Mouse (Mus musculus) adipose tissue, adult 10 weeks (tissue): ENCODE results near the gene Galnt10. TPM values are rescaled to one million over a fixed set of nuclear protein-coding genes. Genes with fewer than 3 reads are reported as not detected.

Experiments used
- polyA plus RNA-seq: library from polyadenylated mRNA; stranded (reverse); fragments of 350-450 nt; fragmentation: Illumina TruSeq; extraction: RNeasy Lipid Tissue Mini Kit (QIAGEN cat#74804); gene quantifications from one replicate; pipeline ENCODE4 v1.2.3, GENCODE M21; 2014; ENCODE audit warnings: low read depth, low replicate concordance

Galnt10 gene
- polyA plus RNA-seq, result 33.7 TPM

GRCm38 (mm10) chr11:57645018-57645559 is at the start of gene Galnt10:
TSS of gene Galnt10 (plus strand) at chr11:57645442.

GRCm38 (mm10) chr11:57800971-57801765 is 155.9 kb downstream of the Galnt10 start, which contains the start of gene Sap30l:
TSS of gene Sap30l (plus strand) at chr11:57801637.

GRCm38 (mm10) chr11:57832552-57833201 is 187.4 kb downstream of the Galnt10 start, which contains the start of gene Hand1:
TSS of gene Hand1 (minus strand) at chr11:57832818.

Other genes with a start within 250 kb of the Galnt10 start
- 43.8 TPM for gene Fam114a2, start 126.8 kb upstream of the Galnt10 start, polyA plus RNA-seq
- gene Mfap3, start 126.8 kb upstream of the Galnt10 start, polyA plus RNA-seq, result 16.6 TPM
- 19.3 TPM for gene Sap30l, start 156.2 kb downstream of the Galnt10 start, polyA plus RNA-seq
- gene Hand1, start 187.4 kb downstream of the Galnt10 start, polyA plus RNA-seq, result not detected